Mouse (Mus musculus): ENCODE measurements at regions not wholly inside any gene's neighbourhood (a gene's known extent, or its start where the extent isn't known, plus 50 kb on each side); places are given as distances from the start of the nearest gene placed in this dataset.

GRCm38 (mm10) chr9:87425201-87425600 is 169.9 kb upstream of the Cep162 start:
- peak; percentile 27; the same call in 1 of the 2 replicates for TF ChIP-seq CTCF (IDR thresholded peaks at IDR 0.05; ENCODE audit: borderline replicate concordance, insufficient read depth, low read depth, low read length)
- TF ChIP-seq POLR2A (IDR thresholded peaks at IDR 0.05; ENCODE audit: borderline replicate concordance, insufficient read depth, low read length) = no peak

Measured in cerebellum, adult 2 months (tissue).